Mouse (Mus musculus) testis, adult 2 months (tissue): Measurements from ENCODE around the gene Prr5l. TPM values are rescaled to one million over a fixed set of nuclear protein-coding genes. Genes with fewer than 3 reads are reported as not detected.
"Not testable (repeated sequence)": the region's sequence is repeated elsewhere in the genome, so short reads cannot be mapped to it uniquely, and the experiment has no call there.

ENCODE experiments used
- H3K27ac ChIP-seq: fragments of 200-500 bp; 2 replicates; pipeline ENCODE4 v1.5.1; 2012; ENCODE audit warnings: low read depth, low read length; ENCODE audit not compliant: control insufficient read depth, insufficient read depth
- H3K27me3 ChIP-seq: fragments of 200-500 bp; 2 replicates; pipeline ENCODE4 v1.6.1; 2012; ENCODE audit warnings: mild to moderate bottlenecking, low read length, moderate library complexity; ENCODE audit not compliant: control insufficient read depth, insufficient read depth
- H3K36me3 ChIP-seq: fragments of 200-500 bp; 2 replicates; pipeline ENCODE4 v1.6.1; 2012; ENCODE audit warnings: mild to moderate bottlenecking, low read length; ENCODE audit not compliant: control insufficient read depth, insufficient read depth
- H3K4me1 ChIP-seq: fragments of 200-500 bp; 2 replicates; pipeline ENCODE4 v1.6.1; 2012; ENCODE audit warnings: low read length; ENCODE audit not compliant: control insufficient read depth, insufficient read depth
- H3K4me3 ChIP-seq: fragments of 200-500 bp; 2 replicates; pipeline ENCODE4 v1.5.1; 2012; ENCODE audit warnings: low read depth, mild to moderate bottlenecking, low read length, moderate library complexity, mixed read lengths; ENCODE audit not compliant: control insufficient read depth
- CTCF ChIP-seq: fragments of 200-500 bp; IDR thresholded peaks from 2 replicates; pipeline ENCODE4 v1.5.1; 2012; ENCODE audit warnings: low read depth, mild to moderate bottlenecking, inconsistent platforms, low read length, moderate library complexity; ENCODE audit not compliant: control insufficient read depth, insufficient read depth, insufficient replicate concordance
- POLR2A ChIP-seq: fragments of 200-500 bp; IDR thresholded peaks from 2 replicates; pipeline ENCODE4 v1.6.1; 2012; ENCODE audit warnings: low read depth, mild to moderate bottlenecking, inconsistent platforms, low read length, moderate library complexity; ENCODE audit not compliant: control insufficient read depth
- polyA plus RNA-seq: library from polyadenylated mRNA; depleted of rRNA; stranded (reverse); fragments of >200 nt; gene quantifications from 2 replicates; pipeline ENCODE4 v1.2.3, GENCODE M21; 2012

Prr5l gene
- polyA plus RNA-seq, 1 experiment: 1.1 TPM

- no peak overlapping the region for H3K4me3 ChIP-seq
- H3K27me3 ChIP-seq: no peaks in the 10 kb centered on the region
- no peak overlapping the region for H3K27ac ChIP-seq
- no peaks in the 10 kb centered on the region for H3K36me3 ChIP-seq
- H3K4me1 ChIP-seq: no peaks in the 10 kb centered on the region
- no peak for TF ChIP-seq CTCF
- TF ChIP-seq POLR2A: no peak
Observed at GRCm38 (mm10) chr2:101756069-101756753, 126.6 kb downstream of the Prr5l start.

GRCm38 (mm10) chr2:101754939-101755555 lies 127.8 kb downstream of the Prr5l start:
- TF ChIP-seq CTCF: no peak
- no peak for TF ChIP-seq POLR2A
- Histone ChIP-seq H3K27me3 (no peaks in the 10 kb centered on the region), H3K4me3 (no peak overlapping the region), H3K4me1 (no peaks in the 10 kb centered on the region), H3K27ac (no peak overlapping the region), H3K36me3 (no peaks in the 10 kb centered on the region)

GRCm38 (mm10) chr2:101754428-101754827 lies 128.4 kb downstream of the Prr5l start:
- no peaks in the 10 kb centered on the region for H3K4me1 ChIP-seq
- TF ChIP-seq CTCF (no peak), POLR2A (no peak)

GRCm38 (mm10) chr2:101752979-101753378 lies 129.8 kb downstream of the Prr5l start:
- no peaks in the 10 kb centered on the region for H3K4me1 ChIP-seq
- no peak overlapping the region for H3K4me3 ChIP-seq
- H3K36me3 ChIP-seq: no peaks in the 10 kb centered on the region
- H3K27me3 ChIP-seq: no peaks in the 10 kb centered on the region
- no peak for TF ChIP-seq POLR2A
- no peak for TF ChIP-seq CTCF
- no peak overlapping the region for H3K27ac ChIP-seq

More at GRCm38 (mm10) chr2:101754428-101754827, 128.4 kb downstream of the Prr5l start:
- H3K4me3 ChIP-seq: no peak overlapping the region
- no peaks in the 10 kb centered on the region for H3K36me3 ChIP-seq
- no peaks in the 10 kb centered on the region for H3K27me3 ChIP-seq
- no peak overlapping the region for H3K27ac ChIP-seq

- no peak overlapping the region for H3K27ac ChIP-seq
- H3K36me3 ChIP-seq: no peaks in the 10 kb centered on the region
- no peaks in the 10 kb centered on the region for H3K4me1 ChIP-seq
- TF ChIP-seq POLR2A (no peak), CTCF (no peak)
- H3K4me3 ChIP-seq: no peak overlapping the region
- H3K27me3 ChIP-seq: no peaks in the 10 kb centered on the region
Observed at GRCm38 (mm10) chr2:101752402-101752801, 130.4 kb downstream of the Prr5l start.

- Histone ChIP-seq H3K27me3 (no peaks in the 10 kb centered on the region), H3K4me3 (no peak overlapping the region), H3K36me3 (no peaks in the 10 kb centered on the region), H3K27ac (peak overlapping the region; percentile 29), H3K4me1 (no peaks in the 10 kb centered on the region)
- no peak for TF ChIP-seq CTCF
- TF ChIP-seq POLR2A: no peak
Observed at GRCm38 (mm10) chr2:101751236-101751922, 131.4 kb downstream of the Prr5l start.

GRCm38 (mm10) chr2:101746537-101746936 lies 136.3 kb downstream of the Prr5l start:
- H3K4me3 ChIP-seq: no peak overlapping the region
- H3K36me3 ChIP-seq: no peaks in the 10 kb centered on the region
- no peak overlapping the region for H3K27ac ChIP-seq
- H3K4me1 ChIP-seq: no peaks in the 10 kb centered on the region
- no peaks in the 10 kb centered on the region for H3K27me3 ChIP-seq
- TF ChIP-seq POLR2A (no peak), CTCF (no peak)

- not testable (repeated sequence) for H3K4me3 ChIP-seq, H3K27ac ChIP-seq
Observed at GRCm38 (mm10) chr2:101745656-101746055, 137.2 kb downstream of the Prr5l start.

More at GRCm38 (mm10) chr2:101745656-101746055, 137.2 kb downstream of the Prr5l start:
- H3K4me1 ChIP-seq, H3K36me3 ChIP-seq, H3K27me3 ChIP-seq: not testable (repeated sequence)
